Mouse (Mus musculus): ENCODE data around the gene Prpf40b. TPM values are rescaled to one million over a fixed set of nuclear protein-coding genes. Genes with fewer than 3 reads are reported as not detected.
A peak's percentile ranks its signal among the peaks of the same experiment; 100 is the strongest.

Prpf40b gene
- polyA plus RNA-seq, 1 experiment from 2014 or later = 83.6 TPM

DNA sequence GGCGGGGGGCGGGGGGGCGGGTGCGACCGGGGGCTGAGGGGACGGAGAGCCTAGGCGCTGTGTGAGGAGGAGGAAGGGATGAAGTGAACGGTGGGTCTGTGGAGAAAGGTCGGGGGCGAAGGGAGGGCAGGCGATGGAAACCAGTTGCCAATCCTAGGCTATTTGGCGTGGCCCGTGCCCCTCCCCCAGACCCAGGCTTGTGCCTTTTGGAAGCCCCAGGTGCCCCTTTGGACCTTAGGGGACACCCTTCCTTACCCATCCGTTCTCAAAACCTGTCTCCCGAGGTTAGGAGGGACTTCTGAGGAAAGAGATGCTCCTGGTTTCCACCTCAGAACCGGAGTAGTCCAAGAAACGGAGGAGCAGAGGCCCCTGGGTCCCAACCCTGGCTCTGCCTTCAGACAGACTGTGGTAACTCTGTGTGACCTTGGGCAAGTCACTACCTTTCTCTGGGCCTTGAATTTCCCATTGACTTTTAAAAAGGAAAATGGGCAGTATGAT is 646 bp downstream of the Prpf40b start, which contains the start of gene Fam186b:
Gene Fam186b, minus strand, starts transcription at position 405 of the 498 bp plus-strand sequence.
- Histone ChIP-seq H3K4me3 (peak within 1 kb of the TSS; percentile 67), H3K9ac (peak within 1 kb of the TSS; percentile 79), H3K4me2 (peak within 1 kb of the TSS; percentile 76), H3K9me3 (no peaks in the 10 kb centered on the region), H3K27me3 (no peaks in the 10 kb centered on the region), H3K4me1 (peaks cover 20% of the 10 kb centered on the region), H3K36me3 (peaks cover 8% of the 10 kb centered on the region; the same call in 1 of the 2 replicates), H3K27ac (peak within 1 kb of the TSS; percentile 85)
- WGBS = 1% methylated on average over 15 of the region's 17 CpGs
- ATAC-seq (ENCODE audit: insufficient number of reproducible peaks, insufficient read depth, low FRiP score, low TSS enrichment, low read depth) = peak; percentile 21; the same call in 1 of the 2 replicates

DNA sequence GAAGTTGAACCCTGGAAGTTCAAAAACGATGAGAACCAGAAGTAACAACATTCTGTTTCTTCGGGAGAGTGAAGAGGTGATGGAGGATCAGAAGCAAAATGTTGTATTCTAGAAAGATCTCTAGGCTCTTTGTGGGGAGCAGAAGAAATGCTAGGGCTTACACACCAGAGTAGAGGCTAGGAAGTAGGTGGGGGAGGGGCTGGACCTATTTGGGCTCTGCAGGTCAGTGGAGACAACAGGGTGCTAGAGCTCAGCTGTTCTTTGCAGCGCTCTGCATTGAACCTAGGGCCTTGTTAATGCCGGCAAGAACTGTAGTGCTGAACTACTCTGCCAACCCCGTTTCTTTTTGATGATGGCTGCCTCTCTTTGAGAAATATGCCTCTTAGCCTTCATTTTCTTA is 1.3 kb downstream of the Prpf40b start:
- H3K9me3 ChIP-seq = no peaks in the 10 kb centered on the region
- H3K4me3 ChIP-seq = peak overlapping the region; percentile 67
- H3K9ac ChIP-seq = peak overlapping the region; percentile 79; the same call in 1 of the 2 replicates
- H3K27ac ChIP-seq = peak overlapping the region; percentile 85
- H3K27me3 ChIP-seq = no peaks in the 10 kb centered on the region
- H3K4me2 ChIP-seq = peak overlapping the region; percentile 76
- WGBS = 37% methylated on average over 5 of the region's 5 CpGs
- H3K36me3 ChIP-seq = peaks cover 8% of the 10 kb centered on the region; the same call in 1 of the 2 replicates
- H3K4me1 ChIP-seq = peaks cover 20% of the 10 kb centered on the region
- no peak for ATAC-seq (ENCODE audit: insufficient number of reproducible peaks, insufficient read depth, low FRiP score, low TSS enrichment, low read depth)

DNA sequence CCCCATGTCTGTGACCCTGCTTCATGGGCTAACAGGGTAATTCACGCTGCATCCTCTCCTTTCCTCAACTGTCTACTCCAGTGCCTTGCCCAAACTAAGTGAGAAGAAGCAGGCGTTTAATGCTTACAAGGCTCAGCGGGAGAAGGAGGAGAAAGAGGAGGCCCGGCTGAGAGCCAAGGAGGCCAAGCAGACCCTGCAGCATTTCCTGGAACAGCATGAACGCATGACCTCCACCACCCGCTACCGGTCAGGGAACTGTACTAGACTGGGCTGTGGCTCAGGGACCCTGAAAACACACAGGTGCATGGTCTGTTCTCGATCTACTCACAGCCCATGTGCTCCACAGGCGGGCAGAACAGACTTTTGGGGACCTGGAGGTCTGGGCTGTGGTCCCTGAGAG is 12.6 kb downstream of the Prpf40b start:
- WGBS = 81% methylated on average over 9 of the region's 9 CpGs
- H3K27ac ChIP-seq = no peak overlapping the region
- H3K9ac ChIP-seq = no peak overlapping the region
- H3K4me1 ChIP-seq = no peaks in the 10 kb centered on the region
- H3K4me2 ChIP-seq = no peak overlapping the region
- peaks cover 89% of the 10 kb centered on the region for H3K36me3 ChIP-seq
- H3K27me3 ChIP-seq = no peaks in the 10 kb centered on the region
- no peak for ATAC-seq (ENCODE audit: insufficient number of reproducible peaks, insufficient read depth, low FRiP score, low TSS enrichment, low read depth)
- no peak overlapping the region for H3K4me3 ChIP-seq
- H3K9me3 ChIP-seq = no peaks in the 10 kb centered on the region

DNA sequence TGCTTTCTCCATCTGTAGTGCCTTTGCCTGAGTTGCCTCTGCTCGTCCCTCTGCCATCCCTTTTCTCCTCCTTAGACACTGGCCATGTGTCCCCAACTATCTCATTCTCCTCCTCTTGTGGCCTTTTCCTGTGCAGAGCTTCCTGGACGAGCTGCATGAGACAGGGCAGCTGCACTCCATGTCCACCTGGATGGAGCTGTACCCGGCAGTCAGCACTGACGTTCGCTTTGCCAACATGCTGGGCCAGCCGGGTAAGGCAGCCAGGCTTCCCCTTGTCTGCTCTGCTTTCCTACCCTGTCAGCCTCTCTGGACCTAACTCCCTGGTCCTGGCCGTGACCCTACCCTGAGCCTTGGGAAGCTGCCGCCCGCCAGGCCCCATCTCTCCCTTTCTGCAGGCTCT is 14.7 kb downstream of the Prpf40b start:
- Histone ChIP-seq H3K4me3 (no peak overlapping the region), H3K4me2 (no peak overlapping the region), H3K9ac (no peak overlapping the region), H3K27ac (no peak overlapping the region; the same call in 1 of the 2 replicates), H3K9me3 (no peaks in the 10 kb centered on the region), H3K36me3 (peaks cover 97% of the 10 kb centered on the region), H3K27me3 (no peaks in the 10 kb centered on the region), H3K4me1 (no peaks in the 10 kb centered on the region)
- 90% methylated on average over 9 of the region's 9 CpGs for WGBS
- no peak for ATAC-seq (ENCODE audit: insufficient number of reproducible peaks, insufficient read depth, low FRiP score, low TSS enrichment, low read depth)

DNA sequence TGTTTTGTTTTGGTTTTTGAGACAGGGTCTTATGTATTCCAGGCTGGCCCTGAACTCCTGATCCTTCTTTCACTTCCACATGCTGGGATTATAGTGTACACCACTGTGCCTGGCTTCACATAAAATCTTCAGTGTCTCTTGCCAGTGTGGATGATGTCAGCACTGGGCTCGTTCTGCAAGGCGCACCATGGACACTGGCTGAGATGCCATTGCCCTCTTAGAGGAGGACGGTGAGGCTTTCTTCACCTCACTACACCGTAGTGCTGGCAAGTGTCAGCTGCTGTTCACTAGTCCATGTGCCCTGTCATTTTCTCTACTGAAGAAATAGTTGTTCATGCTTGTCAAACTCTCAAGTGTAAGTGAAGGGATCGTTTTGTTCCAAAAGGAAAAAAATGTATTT is 15.7 kb downstream of the Prpf40b start:
- ATAC-seq (ENCODE audit: insufficient number of reproducible peaks, insufficient read depth, low FRiP score, low TSS enrichment, low read depth) = no peak
- 94% methylated on average over 5 of the region's 5 CpGs for WGBS

DNA sequence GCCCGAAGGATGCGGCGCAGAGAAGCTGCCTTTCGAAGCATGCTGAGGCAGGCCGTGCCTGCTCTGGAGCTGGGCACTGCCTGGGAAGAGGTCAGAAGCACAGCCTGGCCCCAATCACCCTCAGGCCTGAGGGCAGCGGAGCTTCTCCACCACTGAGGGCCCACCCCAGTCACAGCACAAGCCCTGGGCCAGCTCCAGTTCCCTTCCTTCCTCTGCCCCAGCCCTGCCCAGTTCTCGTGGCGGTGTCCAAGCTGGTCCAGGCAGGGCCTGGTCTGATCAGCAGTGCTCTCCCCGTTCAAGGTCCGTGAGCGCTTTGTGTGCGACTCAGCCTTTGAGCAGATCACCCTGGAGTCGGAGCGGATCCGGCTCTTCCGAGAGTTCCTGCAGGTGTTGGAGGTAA is 20.0 kb downstream of the Prpf40b start:
- 85% methylated on average over 16 of the region's 16 CpGs for WGBS
- Histone ChIP-seq H3K9ac (no peak overlapping the region), H3K27ac (no peak overlapping the region; the same call in 1 of the 2 replicates), H3K36me3 (peaks cover 94% of the 10 kb centered on the region), H3K4me1 (no peaks in the 10 kb centered on the region), H3K4me3 (no peak overlapping the region), H3K4me2 (no peak overlapping the region), H3K27me3 (no peaks in the 10 kb centered on the region), H3K9me3 (no peaks in the 10 kb centered on the region)
- 0 out of 2 replicates have a peak, but pooled peaks have one; percentile 15 for ATAC-seq (ENCODE audit: insufficient number of reproducible peaks, insufficient read depth, low FRiP score, low TSS enrichment, low read depth)

More for the DNA sequence above, 15.7 kb downstream of the Prpf40b start:
- H3K36me3 ChIP-seq = peaks cover 97% of the 10 kb centered on the region
- no peak overlapping the region for H3K4me3 ChIP-seq
- no peaks in the 10 kb centered on the region for H3K27me3 ChIP-seq
- H3K9me3 ChIP-seq = no peaks in the 10 kb centered on the region
- no peaks in the 10 kb centered on the region for H3K4me1 ChIP-seq
- no peak overlapping the region for H3K27ac ChIP-seq
- no peak overlapping the region for H3K4me2 ChIP-seq
- H3K9ac ChIP-seq = no peak overlapping the region

DNA sequence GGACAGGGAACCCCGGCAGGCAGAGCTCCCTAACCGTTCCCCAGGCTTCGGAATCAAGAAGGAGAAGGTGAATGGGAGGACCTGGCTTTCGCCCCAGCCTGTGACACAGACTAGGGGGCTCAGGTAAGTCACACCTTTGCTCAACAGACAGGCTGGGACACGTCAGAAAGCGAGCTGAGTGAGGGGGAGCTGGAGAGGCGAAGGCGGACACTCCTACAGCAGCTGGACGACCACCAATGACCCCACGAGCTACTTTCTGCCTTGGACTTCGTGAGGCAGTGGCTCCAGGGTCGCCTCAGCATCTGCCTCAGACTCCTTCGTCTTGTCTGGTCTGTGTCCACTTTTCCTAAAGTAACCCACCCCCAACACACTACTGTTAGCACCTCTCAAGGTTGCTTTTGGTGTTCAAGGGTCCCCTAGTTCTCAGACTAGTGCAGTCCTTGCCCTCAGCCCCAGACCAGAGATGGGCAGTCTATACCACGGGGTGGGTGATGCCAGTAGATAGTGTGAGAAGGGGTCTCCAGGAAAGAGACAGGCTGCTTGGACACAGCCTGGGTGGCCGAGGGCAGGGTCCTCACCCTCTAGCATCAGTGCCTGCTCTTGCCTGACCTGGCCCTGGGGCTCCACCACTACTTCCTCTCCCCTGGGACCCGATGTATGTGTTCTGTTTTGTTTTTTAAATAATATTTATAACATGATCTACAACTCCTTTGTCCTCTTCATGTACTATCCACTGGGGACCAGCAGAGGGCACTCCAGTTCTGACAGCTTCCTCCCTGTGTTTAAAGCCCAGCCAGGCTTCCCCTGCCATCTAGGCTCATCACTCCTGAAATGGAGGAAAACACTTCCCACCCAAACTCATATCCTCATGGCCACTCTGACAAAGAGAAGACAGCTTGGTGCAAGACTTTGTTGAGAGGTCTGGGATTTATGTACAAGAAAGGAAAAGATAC is 21.7 kb downstream of the Prpf40b start:
- 72% methylated on average over 16 of the region's 16 CpGs for WGBS
- peaks cover 3% of the 10 kb centered on the region; the same call in 1 of the 2 replicates for H3K4me1 ChIP-seq
- ATAC-seq (ENCODE audit: insufficient number of reproducible peaks, insufficient read depth, low FRiP score, low TSS enrichment, low read depth) = no peak
- H3K9me3 ChIP-seq = no peaks in the 10 kb centered on the region
- no peak overlapping the region for H3K4me2 ChIP-seq
- H3K27ac ChIP-seq = peak overlapping the region; percentile 84
- no peak overlapping the region for H3K4me3 ChIP-seq
- H3K27me3 ChIP-seq = no peaks in the 10 kb centered on the region
- H3K36me3 ChIP-seq = peaks cover 96% of the 10 kb centered on the region
- peak overlapping the region; percentile 60 for H3K9ac ChIP-seq

DNA sequence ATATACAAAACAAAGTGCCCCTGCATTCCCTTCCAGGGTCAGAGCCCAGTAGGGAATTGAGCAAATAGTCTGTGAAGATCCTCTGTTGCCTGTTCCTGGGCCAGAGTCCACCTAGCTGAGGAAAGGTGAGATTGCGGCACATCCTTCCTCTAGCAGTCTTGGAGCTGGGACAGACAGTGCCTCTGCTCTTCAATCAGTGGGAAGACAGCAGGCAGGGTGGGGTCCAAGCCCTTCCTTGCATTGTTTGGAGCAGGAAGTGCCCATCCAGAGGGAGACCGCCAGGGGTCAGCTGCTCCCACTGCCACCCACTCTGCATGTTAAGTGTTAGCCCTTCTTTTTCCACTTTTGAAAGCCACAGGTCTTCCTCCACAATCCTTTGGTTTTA is 22.4 kb downstream of the Prpf40b start:
- peaks cover 96% of the 10 kb centered on the region for H3K36me3 ChIP-seq
- peak overlapping the region; percentile 84 for H3K27ac ChIP-seq
- WGBS = 75% methylated on average over 2 of the region's 2 CpGs
- no peak overlapping the region for H3K4me3 ChIP-seq
- peaks cover 3% of the 10 kb centered on the region; the same call in 1 of the 2 replicates for H3K4me1 ChIP-seq
- no peak for ATAC-seq (ENCODE audit: insufficient number of reproducible peaks, insufficient read depth, low FRiP score, low TSS enrichment, low read depth)
- no peaks in the 10 kb centered on the region for H3K27me3 ChIP-seq
- H3K4me2 ChIP-seq = no peak overlapping the region
- H3K9me3 ChIP-seq = no peaks in the 10 kb centered on the region
- H3K9ac ChIP-seq = no peak overlapping the region

DNA sequence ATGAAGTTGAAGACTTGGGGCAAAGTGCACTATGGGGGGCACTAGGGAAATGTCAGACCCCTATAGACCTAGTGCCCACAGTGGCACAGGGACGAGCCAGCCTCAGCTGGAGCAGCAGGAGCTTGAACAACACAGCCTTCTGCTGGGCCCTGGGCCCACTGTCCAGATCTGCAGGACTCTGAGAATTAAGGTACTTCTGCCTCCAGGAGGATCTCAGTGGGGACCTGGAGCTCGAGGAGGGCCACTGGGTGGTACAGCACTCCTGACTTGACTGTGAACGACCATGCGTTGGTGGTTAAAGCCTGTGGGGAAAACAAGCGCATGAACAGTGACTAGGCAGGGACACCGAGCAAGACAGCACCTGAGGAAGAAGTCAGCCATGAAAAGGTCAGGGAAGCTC is 23.2 kb downstream of the Prpf40b start:
- H3K27me3 ChIP-seq = no peaks in the 10 kb centered on the region
- no peaks in the 10 kb centered on the region for H3K9me3 ChIP-seq
- WGBS = 88% methylated on average over 6 of the region's 6 CpGs
- no peak overlapping the region for H3K9ac ChIP-seq
- ATAC-seq (ENCODE audit: insufficient number of reproducible peaks, insufficient read depth, low FRiP score, low TSS enrichment, low read depth) = no peak
- peaks cover 96% of the 10 kb centered on the region for H3K36me3 ChIP-seq
- no peak overlapping the region for H3K4me3 ChIP-seq
- no peak overlapping the region for H3K4me2 ChIP-seq
- H3K4me1 ChIP-seq = peaks cover 3% of the 10 kb centered on the region; the same call in 1 of the 2 replicates
- H3K27ac ChIP-seq = peak overlapping the region; percentile 84; the same call in 1 of the 2 replicates

DNA sequence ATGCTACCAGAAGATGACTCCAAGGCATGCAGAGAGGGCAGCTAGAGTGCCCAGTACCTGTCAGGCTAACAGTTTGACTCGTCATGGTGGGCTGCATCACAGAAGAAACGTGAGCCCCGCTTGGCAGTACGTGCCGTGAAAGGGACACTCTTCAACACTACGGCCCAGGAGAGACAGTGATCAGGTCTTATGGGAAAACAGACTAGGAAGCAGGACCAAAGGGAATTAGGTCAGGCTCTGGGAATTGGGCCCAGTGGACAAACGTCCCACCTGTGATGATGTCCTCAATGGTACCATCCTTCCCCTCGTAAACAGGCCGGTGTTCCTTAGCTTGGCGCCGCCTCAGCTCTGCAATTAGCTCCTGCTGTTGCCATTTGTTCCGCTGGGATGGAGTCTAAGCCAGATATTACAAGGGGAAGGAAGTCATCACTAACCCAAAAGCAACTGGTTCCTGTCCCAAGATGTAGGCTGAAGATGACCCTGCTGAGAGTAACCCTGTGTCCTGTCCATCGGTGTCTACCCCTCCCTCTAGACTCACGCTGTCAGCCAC is 24.0 kb downstream of the Prpf40b start:
- Histone ChIP-seq H3K9ac (no peak overlapping the region), H3K4me2 (no peak overlapping the region), H3K27ac (peak overlapping the region; percentile 18), H3K36me3 (peaks cover 98% of the 10 kb centered on the region), H3K27me3 (no peaks in the 10 kb centered on the region), H3K4me1 (peaks cover 3% of the 10 kb centered on the region; the same call in 1 of the 2 replicates), H3K9me3 (no peaks in the 10 kb centered on the region), H3K4me3 (no peak overlapping the region)
- 81% methylated on average over 14 of the region's 14 CpGs for WGBS
- ATAC-seq (ENCODE audit: insufficient number of reproducible peaks, insufficient read depth, low FRiP score, low TSS enrichment, low read depth) = no peak

DNA sequence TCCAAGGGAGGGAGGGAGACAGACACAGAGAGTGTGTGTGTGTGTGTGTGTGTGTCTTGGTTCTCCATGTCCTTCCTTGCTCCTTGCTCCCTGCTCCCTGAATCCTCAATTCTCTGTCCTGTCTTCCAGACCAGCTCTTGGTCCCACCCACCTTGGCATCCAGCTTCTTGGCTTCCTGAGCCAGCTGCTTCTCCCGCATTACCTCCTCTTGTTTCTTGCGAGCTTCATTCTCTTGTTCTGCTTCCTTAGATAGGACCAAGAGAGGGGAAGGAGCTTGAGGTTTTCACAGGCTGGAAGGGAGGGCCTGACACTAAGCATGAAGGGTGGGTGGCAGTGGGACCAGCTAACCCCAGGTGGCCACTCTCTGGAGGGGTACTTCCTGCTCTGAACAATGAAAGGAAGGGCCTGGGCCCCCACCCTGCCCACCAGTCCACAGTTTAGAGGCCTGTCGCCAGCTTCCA is 24.6 kb downstream of the Prpf40b start:
- H3K9ac ChIP-seq = no peak overlapping the region
- no peak overlapping the region for H3K4me3 ChIP-seq
- H3K4me2 ChIP-seq = no peak overlapping the region
- ATAC-seq (ENCODE audit: insufficient number of reproducible peaks, insufficient read depth, low FRiP score, low TSS enrichment, low read depth) = no peak
- no peaks in the 10 kb centered on the region for H3K27me3 ChIP-seq
- H3K9me3 ChIP-seq = no peaks in the 10 kb centered on the region
- peak overlapping the region; percentile 18 for H3K27ac ChIP-seq
- 75% methylated on average over 3 of the region's 3 CpGs for WGBS
- peaks cover 98% of the 10 kb centered on the region for H3K36me3 ChIP-seq
- H3K4me1 ChIP-seq = peaks cover 3% of the 10 kb centered on the region; the same call in 1 of the 2 replicates
